Mouse (Mus musculus) gastrocnemius, postnatal 25 days (tissue): Measurements from ENCODE around the gene 1600015I10Rik. TPM values are rescaled to one million over a fixed set of nuclear protein-coding genes. Genes with fewer than 3 reads are reported as not detected.
"Not testable (repeated sequence)": the region's sequence is repeated elsewhere in the genome, so short reads cannot be mapped to it uniquely, and the experiment has no call there.

Experiments used
- DNase-seq: peaks from one replicate; pipeline ENCODE4 v3.0.0; 2022
- long read RNA-seq, 2 experiments: library from polyadenylated mRNA; stranded (forward); transcript quantifications; one replicate each; pipeline ENCODE4 v2.0.0; 2021
- total RNA-seq, 2 experiments: library from RNA; stranded (reverse); gene quantifications; 1 replicate in 1 of 2; 2 replicates in 1 of 2; pipeline ENCODE4 v1.2.3; 2021

1600015I10Rik gene
- total RNA-seq = not detected
- long read RNA-seq, experiment 1 = 0 reads
- long read RNA-seq, experiment 2 = 0 reads

DNA sequence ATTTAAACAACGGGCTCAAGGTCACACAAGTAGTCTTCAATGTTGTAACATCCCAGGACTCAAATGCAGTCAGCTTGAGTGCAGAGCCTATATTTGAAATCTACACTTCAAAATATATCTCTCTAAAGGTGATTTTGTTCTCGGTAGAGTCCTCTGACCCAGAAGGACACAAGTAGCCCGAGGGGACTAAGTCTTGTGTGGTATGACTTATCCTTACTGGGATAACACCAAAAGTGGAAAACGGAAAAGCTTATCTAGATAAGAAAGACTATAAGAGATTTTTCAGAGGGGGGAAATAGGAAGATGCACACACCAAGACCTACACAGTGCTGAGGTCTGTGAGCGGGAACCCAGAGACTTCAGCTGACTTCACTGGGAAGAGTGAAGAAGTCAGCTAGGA lies at the start of gene 1600015I10Rik:
1600015I10Rik (plus strand) TSS at position 301 of the 400 bp plus-strand sequence.
- DNase-seq = no peak

DNA sequence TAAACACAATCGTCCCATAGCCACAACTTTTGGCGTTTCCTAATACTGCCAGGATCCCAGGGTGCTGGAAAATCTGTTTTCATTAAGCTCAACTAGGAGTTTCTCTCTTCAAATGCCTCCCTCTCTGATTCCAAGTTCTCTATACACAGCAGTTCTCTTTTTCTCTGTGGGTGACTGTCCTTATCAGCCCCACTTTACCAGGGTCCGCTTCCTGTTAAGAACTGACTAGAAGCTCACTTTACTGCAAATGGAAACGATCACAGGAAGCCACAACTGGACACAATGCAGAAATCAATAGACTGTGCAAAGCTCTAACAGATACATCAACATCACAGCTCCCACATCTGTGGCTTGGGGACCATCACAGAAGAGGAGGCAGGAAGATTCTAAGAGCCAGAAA lies 35.5 kb upstream of the 1600015I10Rik start:
- no peak for DNase-seq

DNA sequence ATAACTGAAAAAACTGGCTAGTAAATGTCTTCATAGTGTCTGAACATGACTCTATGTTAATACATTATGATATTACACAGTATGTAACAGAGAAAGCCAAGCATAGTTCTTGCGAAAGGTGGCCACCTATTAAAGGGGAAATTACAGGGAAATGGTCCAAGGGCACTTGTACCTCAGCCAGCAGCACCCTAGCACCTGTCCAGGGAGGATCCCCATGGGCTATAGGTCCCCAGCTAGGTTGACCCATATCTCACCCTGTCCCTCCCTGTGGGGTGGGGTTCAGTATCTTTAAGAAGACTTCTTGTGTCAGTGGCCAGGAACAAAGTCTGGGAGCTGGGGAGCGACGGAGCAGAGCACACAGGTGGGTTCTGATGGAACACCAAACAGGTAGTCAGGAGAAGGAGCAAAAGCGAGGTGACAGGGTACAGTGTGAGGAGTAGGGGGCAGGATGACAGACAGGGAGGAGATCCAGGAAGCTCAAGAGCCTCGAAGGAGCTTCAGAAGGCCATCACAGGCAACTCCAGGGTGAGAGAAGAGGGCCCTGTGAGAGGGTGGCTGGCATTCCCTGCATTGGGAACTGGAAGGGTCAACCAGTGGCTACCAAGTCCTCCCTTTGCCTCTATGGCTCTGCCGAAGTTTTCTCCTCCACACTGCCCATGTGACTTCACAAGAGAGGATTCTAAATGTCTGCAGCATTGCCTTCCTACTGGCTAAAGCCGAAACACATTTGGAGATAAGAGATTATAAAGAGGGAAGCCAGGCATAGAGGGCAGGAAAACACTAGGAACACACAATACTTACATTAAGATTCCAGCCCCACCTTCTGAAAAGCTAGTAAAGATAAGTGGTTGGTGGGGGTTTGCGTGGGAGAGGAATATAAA lies 34.5 kb upstream of the 1600015I10Rik start:
- no peak for DNase-seq

DNA sequence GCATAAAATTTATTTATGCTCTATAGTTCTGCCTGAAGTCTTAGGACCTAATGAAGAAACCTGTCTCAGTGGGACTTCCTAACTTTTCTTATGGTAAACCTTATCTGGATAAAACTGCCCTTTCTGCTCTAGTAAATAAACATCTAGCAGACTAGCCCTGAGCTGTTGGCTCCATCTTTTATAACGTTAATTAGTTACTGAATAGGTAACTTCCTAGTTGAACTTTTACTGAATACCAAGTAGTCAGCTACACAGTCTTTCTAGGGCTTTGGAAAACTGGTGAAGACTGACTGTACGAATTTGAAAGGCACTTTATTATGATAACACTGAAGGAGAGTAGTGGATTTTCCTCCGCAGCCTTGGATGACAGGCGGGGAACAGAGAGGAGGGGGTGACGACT lies 33.8 kb upstream of the 1600015I10Rik start:
- DNase-seq = no peak

DNA sequence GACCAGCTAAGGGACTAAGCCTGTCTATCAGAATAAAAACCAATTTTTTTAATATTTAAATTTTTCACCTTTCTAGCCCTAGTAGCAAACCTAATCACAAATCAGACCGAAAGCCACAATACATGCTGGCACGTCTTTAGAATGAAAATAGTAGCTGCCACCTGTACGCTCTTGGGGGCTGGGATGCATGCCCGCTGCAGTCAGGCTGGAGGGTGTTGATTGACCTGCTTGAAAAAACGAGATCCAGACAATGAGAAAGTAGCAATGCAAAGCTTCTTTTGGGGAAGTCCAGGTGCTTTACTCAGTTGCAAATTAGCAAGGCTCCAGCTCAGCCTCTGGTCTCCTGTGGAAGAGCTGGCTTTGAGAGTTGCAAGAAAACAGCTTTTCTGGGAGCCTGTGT lies 32.7 kb upstream of the 1600015I10Rik start:
- DNase-seq = no peak

DNA sequence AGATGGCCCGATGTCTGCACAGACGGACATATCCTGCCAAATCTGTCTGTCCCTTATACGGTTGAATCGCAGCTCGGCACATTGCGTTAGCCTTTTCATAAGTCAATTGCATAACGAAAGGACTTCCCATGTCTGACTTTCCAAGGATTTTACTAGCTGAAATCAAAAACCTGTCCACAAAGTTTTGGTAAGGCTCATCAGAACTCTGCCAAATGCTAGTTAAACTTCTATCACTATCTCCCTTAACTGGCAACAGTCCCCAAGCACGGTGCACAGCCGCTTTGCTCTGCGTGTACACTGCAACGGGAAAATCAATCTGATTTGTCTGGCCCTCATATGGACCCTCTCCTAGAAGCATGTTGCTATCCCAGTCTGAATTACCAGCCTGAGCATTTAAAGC lies 28.4 kb upstream of the 1600015I10Rik start:
- not testable (repeated sequence) for DNase-seq

DNA sequence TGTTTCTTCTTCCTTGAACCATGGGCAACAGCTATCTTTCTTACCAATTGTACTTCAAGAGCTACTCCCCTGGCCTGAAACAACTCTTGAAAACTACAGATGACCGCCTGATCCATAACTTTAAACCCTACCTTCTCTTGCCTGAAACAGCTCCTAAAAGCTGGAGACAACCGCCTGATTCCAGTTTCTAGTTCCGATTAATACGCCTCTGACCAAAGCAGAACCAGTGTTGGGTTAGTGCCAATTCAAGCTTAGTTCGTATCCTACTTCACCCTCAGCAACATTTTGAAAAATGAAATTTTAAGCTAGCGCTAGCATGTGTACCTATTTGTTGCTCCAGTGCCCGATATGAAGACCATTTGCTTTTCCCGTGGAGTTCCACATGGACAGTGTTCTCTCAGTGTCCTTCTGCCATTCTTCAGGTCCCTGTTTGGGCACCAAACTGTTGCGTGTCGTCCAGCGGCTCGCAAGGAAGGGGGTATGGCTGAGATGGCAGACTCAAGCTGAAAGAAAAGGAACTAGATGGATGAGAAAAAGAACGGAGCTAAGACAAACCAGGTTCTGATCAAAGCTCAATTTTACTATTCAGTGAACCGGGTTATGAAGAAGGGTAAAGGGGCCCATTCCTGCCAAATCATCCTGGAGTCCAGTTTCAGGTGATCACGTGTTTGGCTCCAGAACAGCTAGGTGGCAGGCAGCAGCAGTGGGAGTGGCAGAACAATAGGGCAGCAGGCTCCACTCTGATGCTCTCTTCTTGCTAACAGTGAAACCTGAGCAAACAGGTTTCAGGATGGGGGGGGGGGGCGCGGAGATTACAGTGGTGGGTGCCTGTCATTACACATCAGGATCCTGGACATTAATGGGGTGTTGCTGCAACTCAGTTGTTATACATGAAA lies 26.9 kb upstream of the 1600015I10Rik start:
- DNase-seq = no peak

DNA sequence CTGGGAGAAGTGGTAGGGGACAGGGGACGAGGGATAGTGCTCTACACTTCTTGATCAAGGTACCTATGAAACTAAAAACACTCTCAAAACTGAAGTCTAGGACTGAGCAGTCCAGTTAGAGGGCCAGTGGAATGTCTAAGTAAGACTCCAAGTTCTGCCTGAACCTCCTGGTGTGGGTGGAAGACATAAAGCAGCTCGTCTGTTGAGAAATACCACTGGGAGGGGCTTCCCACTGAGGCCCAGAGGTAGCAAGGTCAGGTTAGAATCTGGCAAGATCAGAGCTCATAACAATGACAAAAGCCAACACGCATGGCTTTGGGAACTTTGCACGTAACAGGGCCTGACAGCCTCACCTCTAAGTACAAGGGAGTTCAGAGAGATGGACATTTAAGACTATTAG lies 26.3 kb upstream of the 1600015I10Rik start:
- no peak for DNase-seq

DNA sequence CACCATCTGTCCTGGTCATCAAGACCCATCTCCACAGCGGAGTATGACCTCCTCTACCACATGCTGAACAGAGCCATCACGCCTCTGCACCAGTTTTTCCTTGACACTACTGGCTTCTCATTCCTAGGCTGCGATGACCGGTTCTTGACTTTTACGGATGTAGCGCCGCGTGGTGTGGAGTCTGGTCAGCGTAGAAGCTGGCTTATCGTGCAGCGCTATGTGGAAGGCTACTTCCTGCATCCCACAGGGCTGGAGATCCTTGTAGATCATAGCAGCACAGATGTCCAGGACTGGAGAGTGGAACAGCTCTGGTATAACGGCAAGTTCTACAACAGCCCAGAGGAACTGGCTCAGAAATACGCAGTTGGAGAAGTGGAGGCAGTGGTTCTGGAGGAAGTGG lies 24.1 kb upstream of the 1600015I10Rik start:
- no peak for DNase-seq

DNA sequence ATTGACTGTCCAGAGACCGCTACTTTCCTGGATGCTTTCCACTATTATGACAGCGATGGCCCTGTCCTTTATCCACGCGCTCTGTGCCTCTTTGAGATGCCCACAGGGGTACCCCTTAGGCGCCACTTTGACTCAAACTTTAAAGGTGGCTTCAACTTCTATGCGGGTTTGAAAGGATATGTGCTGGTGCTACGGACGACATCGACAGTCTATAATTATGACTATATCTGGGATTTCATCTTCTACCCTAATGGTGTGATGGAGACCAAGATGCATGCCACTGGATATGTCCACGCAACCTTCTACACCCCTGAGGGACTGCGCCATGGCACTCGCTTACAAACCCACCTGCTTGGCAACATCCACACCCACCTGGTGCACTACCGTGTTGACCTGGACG lies 23.3 kb upstream of the 1600015I10Rik start:
- DNase-seq = no peak

DNA sequence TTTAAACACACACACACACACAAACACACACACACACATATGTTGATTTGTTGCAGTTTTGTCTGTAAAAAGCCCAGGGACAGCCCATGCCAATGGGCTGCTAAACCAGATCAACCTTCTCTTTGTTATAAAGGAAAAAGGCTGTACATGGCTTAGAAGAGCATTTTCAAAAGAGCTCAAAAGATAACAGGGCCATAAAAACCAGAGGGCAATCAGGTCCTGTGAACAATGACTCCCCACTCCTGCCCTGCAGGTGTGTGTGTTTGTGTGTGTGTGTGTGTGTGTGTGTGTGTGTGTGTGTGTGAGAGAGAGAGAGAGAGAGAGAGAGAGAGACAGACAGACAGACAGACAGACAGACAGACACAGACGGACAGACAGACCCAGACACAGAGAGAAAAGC lies 20.5 kb upstream of the 1600015I10Rik start:
- DNase-seq = no peak

DNA sequence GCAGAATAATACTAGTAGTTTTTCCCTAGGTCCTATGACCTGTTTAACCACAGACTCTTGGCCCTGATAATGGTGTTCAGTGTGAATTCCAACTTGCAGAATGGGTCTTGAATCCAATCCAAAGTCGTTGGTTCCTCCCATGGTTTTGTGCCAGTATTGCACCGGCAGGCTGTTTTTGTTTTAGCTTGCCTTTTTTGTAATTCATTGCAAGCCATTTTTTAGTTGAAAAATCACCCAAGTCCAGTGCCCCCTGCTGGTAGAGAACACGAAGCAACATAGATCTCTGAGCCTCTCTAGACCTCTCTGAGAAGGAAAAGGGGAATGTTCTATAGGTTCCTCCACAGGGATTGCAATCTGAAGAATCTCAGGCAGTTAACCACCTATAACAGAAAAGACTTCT lies 17.7 kb upstream of the 1600015I10Rik start:
- no peak for DNase-seq

DNA sequence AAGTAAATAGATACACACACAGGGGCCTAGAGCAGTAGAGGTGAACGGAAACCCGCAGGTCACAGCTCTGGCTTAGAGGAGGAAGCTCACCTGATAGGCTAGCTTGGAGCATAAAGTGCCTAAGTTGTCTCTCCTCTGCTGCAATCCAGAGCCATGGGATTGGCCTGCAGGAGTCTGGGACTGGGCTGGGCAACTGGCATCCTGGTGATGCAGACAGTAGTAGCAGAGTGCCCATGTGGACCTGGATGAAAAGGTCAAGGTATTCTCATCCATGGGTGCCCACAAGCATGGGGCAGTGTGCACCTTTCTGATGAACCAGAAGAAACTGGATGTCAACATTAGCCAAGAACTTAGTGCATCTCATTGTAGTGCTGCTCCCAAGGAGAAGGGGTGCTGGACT lies 16.1 kb upstream of the 1600015I10Rik start:
- no peak for DNase-seq

DNA sequence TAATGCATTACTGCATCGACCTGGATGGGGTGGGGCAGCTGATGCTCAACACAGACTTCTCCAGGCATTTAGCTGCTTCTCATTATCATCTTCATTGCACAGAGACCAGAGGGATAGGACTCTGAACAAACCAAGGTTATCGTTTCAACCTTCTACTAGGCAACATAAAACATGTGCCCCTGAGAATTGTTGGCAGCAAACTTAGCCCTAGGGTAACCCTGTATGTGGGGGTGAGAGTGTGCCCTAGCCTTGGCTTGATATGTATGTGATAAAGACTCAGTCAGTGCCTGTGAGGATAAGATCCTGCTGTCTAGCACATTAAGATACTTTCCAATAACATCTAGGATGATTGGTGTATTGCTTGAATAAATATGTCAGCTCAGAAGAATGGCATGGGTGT lies 19.9 kb downstream of the 1600015I10Rik start:
- DNase-seq = no peak

DNA sequence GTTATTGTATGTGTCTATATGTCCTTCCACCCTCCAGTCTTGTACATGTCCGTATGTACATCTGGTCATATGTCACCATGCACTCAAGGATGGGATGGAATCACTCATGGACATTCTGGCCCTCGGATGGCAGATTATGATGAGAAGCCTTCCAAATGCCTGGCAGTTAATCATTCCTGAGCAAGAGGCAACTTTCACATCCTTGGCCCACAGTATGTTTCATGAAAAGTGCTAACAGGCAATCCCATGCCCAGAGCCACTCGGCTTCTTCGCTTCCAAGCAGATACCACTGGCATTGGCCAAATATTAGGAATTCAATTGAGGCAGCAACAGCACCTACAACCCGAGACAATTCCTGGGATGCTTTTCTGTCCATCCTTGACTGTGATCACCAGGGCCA lies 21.0 kb downstream of the 1600015I10Rik start:
- no peak for DNase-seq

DNA sequence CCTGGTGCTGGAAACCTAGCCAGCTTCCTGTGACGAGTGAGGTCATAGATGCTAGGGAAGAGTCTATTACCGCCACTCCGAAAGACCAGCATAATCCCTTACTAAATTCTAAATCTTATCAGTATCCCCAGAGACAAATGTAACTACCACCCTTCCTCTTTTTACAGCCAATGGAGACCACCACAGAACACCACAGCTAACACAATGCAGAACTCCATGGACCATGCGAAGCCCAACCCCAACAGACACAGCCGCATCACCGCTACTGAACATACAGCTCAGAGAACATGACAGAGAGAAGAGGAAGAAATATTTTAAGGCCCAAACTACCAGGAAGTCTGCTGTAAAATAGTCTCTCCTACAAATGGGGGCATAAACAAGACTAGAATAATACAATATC lies 21.9 kb downstream of the 1600015I10Rik start:
- no peak for DNase-seq

DNA sequence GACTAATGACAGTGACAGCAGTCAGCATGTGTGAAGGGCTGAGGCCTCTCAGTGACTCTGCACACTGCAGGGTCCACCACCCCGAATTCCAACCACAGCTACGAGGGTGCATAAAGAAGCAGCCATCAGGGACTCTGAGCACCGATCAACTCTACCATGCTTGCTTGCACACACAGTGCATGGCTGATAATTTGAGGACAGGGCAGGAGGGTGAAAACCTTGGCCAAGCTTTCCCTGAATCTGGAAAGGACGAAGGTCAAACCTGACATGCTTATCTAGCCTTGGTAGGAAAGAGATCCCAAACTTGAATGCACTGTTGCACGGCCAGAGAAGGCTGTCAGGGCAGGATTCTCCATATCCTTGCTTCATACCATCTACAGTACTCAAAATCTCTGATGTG lies 23.5 kb downstream of the 1600015I10Rik start:
- no peak for DNase-seq

DNA sequence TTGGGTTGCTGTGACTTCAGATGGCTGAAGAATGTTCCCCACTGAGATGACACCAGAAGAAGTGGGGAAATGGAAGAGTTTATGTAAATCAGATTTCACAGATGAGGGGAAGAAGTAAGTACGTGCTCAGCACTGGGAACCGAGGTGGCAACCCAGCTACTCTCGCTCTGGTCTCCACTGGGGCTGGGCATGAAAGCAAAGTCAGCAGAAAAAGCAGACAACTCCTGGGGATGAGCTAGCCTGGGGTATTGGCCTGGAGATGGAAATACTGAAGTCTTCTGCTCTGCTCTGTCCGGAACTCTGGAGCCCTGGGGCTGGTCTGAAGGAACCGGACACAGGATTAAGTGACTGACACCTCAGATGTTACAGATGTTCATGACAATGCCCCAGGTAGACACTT lies 24.5 kb downstream of the 1600015I10Rik start:
- no peak for DNase-seq

DNA sequence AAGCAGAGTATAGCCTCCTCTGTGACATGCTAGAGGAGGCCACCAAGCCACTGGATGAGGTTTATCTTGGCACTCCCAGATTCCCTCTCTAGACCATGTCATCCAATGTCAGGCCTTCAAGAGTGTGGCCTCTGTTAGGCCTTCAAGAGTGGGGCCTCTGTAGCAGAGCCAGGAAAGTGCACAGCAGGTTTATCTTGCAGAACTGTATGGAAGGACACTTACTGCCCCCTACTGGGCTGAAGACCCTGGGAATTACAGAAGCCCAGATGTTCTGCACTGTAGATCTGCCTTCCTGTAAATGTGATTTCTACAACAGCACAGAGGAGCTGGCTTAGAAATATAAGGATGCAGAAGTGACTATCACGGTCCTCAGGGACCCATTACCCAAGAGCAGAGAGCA lies 25.3 kb downstream of the 1600015I10Rik start:
- no peak for DNase-seq

DNA sequence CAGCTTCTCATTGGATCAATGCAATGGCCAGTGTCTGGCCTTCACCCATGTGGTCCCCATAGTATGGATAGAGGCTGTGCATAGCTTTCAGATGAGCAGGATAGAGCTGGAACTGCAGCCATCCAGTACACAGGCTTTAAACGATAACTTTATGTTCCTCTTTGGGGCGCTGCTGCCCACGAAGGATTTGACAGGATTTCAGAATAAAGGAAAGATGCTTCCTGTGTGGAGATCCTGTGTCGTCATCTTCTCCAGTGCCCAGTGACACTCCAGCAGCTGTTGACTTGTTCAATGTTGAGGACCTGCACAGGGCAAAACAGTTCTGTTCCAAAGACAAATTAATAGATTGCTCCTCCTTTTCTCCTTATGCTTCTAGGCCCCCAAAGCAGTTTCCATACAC lies 27.1 kb downstream of the 1600015I10Rik start:
- no peak for DNase-seq

DNA sequence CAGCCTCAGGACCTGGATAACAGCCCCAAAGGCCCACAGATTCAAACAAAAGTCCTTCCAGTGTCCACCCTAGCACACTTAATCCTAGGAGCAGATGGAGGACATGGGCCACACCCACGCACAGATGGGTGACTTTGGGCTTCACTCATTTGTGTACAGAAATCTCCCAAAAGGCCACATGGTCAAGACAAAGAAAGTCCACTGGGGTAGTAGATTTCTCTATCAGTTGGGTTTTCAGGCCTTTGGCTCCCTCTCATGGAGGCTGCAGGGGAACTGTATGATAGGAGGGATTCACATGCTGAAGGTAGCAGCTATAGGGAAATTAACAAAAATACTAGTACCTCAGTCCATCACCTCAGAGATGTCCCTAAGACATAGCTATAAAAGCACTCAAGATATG lies 28.4 kb downstream of the 1600015I10Rik start:
- DNase-seq = no peak

DNA sequence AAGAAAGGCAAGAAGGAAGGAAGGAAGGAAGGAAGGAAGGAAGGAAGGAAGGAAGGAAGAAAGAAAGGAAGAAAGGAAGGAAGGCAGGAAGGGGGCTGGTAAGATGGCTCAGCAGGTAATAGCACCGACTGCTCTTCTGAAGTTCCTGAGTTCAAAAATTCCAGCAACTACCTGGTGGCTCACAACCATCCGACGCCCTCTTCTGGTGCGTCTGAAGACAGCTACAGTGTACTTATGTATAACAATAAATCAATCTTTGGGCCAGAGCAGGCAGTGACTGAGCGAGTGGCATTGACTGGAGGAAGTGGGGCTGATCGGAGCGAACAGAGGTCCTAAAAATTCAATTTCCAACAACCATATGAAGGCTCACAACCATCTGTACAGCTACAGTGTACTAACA lies 29.5 kb downstream of the 1600015I10Rik start:
- not testable (repeated sequence) for DNase-seq

DNA sequence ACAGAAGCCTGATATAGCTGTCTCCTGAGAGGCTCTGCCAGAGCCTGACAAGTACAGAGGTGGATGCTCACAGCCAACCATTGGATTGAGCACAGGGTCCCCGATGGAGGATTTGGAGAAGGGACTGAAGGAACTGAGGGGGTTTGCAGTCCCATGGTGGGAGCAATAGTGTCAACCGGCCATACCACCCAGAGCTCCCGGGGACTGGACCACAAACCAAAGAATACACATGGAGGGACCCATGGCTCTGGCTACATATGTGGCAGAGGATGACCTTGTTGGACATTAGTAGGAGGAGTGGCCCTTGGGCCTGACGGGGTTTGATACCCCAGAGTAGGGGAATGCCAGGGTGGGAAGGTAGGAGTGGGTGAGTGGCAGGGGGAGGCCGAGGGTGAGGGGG lies 37.0 kb downstream of the 1600015I10Rik start:
- not testable (repeated sequence) for DNase-seq
